Mouse (Mus musculus): ENCODE data around the gene Pknox1. TPM values are rescaled to one million over a fixed set of nuclear protein-coding genes. Genes with fewer than 3 reads are reported as not detected.
A peak's percentile ranks its signal among the peaks of the same experiment; 100 is the strongest.
"Not testable (repeated sequence)": the region's sequence is repeated elsewhere in the genome, so short reads cannot be mapped to it uniquely, and the experiment has no call there.

Gene Pknox1
- 10 to 100 TPM; 19.0 to 23.0 TPM for total RNA-seq (2021)
- long read RNA-seq, experiment 1, full-length matches to known transcripts: 13 of 19 reads
- long read RNA-seq, experiment 1, partial matches to known transcripts: 2 of 19 reads
- long read RNA-seq, experiment 1, other reads (novel, unspliced or antisense): 4 of 19 reads
- long read RNA-seq, experiment 2, full-length matches to known transcripts: 20 of 27 reads
- long read RNA-seq, experiment 2, partial matches to known transcripts: 1 of 27 reads
- long read RNA-seq, experiment 2, other reads (novel, unspliced or antisense): 6 of 27 reads

DNA sequence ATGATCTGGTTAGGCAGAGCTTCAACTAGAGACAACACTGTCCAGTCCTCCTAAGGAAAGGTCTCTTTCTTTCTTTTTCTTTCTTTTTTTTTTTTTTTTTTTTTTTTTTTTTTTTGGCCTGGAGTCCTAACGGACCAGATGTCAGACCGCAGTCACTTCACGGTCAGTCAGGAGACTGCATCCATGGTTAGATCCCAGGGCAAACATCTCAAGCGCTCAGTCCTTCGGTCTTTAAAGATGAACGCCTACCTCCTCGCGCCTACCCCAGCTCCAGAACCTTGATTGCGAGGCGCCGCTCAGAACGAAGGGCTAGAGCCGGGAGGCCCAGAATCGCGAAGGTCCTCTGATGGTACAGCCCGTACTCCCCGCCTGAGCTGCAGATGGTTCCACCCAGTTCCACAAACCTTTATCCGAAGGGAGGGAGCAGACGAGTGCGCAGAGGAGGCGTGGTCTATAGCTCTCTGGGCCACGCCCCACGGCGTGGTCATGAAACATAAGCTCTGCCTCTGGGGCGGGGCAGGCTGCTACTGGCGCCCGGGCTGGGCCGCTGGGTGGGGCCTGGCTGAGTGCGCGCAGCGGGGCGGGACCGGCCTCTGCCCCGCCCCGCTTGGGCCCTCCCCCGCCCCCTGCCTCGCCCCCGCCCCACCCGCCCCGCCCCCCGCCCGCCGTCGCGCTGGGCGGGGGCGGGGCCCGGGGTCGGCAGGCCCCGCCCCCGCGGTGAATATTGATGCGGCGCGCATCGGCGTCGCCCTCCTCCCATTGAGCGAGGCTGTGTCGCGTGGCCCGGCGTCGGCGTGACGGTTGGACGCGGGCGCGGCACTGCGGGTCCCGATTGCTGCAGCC lies at the start of gene Pknox1:
Pknox1 (plus strand) TSS at position 720 of the 843 bp plus-strand sequence.
- DNase-seq (ENCODE audit: low spot score in 2 of 2): peak; percentile 92 to 94

- no peak for DNase-seq (ENCODE audit: low spot score in 2 of 2)
Measured at GRCm38 (mm10) chr17:31519344-31519945, 45.1 kb upstream of the Pknox1 start.

DNA sequence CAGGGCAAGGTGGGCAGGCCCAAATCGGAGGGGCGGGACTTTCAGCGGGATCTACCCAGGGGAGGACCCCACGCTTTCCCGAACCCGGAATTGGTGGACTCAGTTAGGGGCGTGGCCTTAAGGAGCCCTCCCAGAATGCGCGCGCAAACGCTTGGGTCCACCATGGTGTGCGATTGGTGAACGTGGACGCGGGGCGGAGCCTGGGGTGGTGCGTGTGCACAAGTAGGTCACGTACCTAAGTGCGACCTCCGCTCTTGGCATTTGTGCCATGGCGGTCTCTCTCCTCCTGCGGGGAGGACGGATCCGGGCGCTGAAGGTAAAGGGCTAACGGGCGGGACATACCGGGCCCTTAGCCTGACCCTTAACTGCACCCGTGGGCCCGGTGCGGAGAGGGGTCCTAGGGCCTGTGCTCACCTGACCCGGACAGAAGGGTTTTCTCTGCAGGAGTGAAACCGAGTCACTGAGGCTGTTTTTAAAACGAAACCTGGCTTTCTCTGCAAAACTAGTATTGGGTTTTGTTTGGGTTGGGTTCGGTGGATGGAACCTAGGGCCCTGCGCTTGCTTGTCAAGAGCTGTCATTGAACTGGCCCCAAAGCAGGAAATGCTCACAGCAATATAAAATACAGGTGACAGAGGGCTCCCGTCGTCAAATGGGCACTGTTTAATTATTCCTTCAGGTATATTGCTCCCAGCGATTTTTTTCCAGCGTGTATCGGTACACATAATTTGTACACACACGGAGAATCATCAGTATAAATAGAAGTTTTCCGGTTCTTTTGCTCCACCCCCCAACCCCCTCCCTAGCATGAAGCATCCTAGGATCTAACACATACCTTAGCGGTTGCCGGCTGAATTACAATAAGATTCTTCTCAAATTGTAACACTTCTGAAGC lies 44.3 kb upstream of the Pknox1 start, which contains the start of the genes Wdr4 and Ndufv3:
Wdr4 (minus strand) TSS at position 35 of the 893 bp plus-strand sequence.
Ndufv3 (plus strand) TSS at position 170 of the 893 bp plus-strand sequence.
- peak; percentile 96 to 97 for DNase-seq (ENCODE audit: low spot score in 2 of 2)

GRCm38 (mm10) chr17:31520895-31521294 lies 43.6 kb upstream of the Pknox1 start:
- DNase-seq (ENCODE audit: low spot score in 2 of 2): no peak

DNA sequence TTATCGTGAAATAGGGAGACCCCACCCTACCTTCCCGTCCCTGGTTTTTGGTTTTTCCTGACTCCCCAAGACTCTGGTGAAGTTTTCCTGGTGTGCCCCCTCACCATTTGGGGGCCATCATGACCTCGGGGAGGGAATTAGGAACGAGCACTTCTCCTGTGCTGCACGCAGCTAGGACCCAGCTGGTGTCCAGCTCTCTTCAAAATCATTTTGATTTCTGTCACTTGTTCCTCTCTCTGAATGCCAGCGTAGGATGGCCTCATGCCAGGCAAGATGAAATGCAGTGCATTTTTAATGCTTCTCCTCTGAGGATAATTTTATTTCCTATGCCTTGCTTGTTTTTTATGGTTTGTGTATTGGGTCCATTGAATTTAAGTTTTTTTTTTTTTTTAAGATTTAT lies 42.6 kb upstream of the Pknox1 start:
- no peak for DNase-seq (ENCODE audit: low spot score in 2 of 2)

GRCm38 (mm10) chr17:31525114-31525513 lies 39.4 kb upstream of the Pknox1 start:
- no peak for DNase-seq (ENCODE audit: low spot score in 2 of 2)

- no peak for DNase-seq (ENCODE audit: low spot score in 2 of 2)
Measured at GRCm38 (mm10) chr17:31525816-31526215, 38.7 kb upstream of the Pknox1 start.

DNA sequence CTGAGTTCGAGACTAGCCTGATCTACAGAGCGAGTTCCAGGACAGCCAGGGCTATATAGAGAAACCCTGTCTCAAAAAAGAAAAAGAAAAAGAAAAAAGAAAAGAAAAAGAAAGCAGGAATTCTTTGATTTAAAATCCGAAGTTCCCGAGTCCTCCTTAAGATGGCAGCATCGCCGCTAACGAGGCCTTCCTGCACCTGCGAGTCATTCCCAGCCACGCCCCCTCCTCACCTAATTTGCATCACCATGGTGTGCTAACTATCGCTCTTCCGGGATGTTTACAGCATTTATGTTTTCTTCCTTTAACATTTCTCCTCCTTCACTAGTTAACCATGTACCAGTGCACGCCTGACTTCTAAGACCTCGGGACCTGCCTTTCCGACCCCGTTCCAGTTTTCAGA lies 35.2 kb upstream of the Pknox1 start:
- DNase-seq (ENCODE audit: low spot score in 2 of 2): no peak

- DNase-seq (ENCODE audit: low spot score in 2 of 2): no peak
Measured at GRCm38 (mm10) chr17:31531441-31532158, 32.9 kb upstream of the Pknox1 start.

- DNase-seq (ENCODE audit: low spot score in 2 of 2): not testable (repeated sequence)
Measured at GRCm38 (mm10) chr17:31532331-31532730, 32.2 kb upstream of the Pknox1 start.

DNA sequence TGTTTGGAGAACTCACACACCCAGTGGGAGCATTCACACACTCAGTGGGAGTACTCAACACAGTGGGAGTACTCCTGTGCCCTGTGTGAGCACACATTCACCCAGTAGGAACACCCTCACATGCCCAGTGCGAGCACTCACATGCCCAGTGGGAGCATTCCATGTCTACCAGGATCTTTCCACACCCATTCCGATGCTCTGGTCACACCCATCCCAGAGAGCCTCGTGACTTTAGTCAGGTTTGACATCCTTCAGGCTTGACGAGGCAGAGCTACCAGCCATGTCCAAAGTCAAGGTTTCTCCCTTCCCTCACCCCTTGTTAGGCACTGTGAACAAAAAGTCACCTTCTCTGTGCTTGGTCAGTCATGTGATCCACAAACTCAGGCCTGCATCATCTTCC lies 29.2 kb upstream of the Pknox1 start:
- DNase-seq (ENCODE audit: low spot score in 2 of 2): no peak

GRCm38 (mm10) chr17:31535871-31536629 lies 28.5 kb upstream of the Pknox1 start:
- no peak for DNase-seq (ENCODE audit: low spot score in 2 of 2)

- DNase-seq (ENCODE audit: low spot score in 2 of 2): no peak
Measured at GRCm38 (mm10) chr17:31540101-31540500, 24.4 kb upstream of the Pknox1 start.

DNA sequence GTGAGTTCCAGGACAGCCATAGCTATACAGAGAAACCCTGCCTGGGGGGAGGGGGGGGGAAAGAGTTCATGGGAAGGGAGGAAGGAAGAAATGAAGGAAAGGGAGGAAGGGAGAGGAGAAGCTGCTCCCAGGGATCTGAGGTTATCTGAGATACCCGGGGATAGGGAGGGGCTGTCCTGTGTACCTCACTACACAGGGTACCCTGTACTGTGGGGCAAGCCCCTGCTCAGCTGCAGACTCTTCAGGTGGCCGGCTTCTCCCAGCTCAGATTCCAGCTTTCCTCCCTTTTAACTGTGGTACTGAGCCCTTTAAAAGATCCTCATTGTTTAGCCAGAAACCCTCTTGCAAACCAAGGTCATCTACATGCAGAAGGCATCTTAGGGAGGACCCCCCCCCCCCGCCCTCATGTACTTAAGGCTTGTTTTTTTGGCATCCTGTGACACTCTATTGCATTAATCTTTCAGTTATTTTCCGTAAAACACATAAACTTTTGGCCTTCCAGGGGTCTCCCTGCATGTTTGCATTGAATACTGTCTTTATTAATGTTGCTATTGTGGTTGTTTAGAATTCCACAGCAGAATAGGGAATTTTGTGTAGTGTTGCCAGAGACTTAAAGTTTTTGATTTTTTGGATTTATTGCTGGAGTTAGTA lies 23.6 kb upstream of the Pknox1 start:
- no peak for DNase-seq (ENCODE audit: low spot score in 2 of 2)

DNA sequence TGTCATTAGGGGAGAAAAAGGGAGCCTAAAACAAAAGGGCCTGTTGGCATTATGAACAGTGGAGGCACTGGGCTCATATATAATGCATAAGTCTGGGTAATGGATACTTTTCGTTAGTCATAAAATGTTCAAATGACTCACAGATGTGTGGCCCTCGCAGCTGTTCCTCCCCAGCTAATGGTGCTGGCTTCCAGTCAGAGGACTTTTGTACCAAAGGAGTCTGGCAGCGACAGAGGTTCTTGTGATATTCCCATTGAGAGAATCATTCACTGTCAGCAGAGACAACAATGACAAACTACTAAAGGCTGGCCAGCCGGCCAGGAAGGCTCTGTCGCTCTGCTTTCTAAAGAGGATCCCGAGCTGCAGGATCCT lies 23.1 kb upstream of the Pknox1 start:
- DNase-seq (ENCODE audit: low spot score in 2 of 2): no peak

GRCm38 (mm10) chr17:31543574-31543973 lies 21.0 kb upstream of the Pknox1 start:
- no peak for DNase-seq (ENCODE audit: low spot score in 2 of 2)

- no peak for DNase-seq (ENCODE audit: low spot score in 2 of 2)
Measured at GRCm38 (mm10) chr17:31546444-31547196, 17.9 kb upstream of the Pknox1 start.

- DNase-seq (ENCODE audit: low spot score in 2 of 2): no peak
Measured at GRCm38 (mm10) chr17:31547974-31548373, 16.6 kb upstream of the Pknox1 start.

Measured in adrenal gland, adult 18-20 months (tissue).